Mouse (Mus musculus) embryo, embryonic 9.5 days (tissue): ENCODE measurements around the gene Gemin6.
"Not testable (repeated sequence)": the region's sequence is repeated elsewhere in the genome, so short reads cannot be mapped to it uniquely, and the experiment has no call there.

Source experiments
- DNase-seq: peaks from one replicate; pipeline ENCODE4 v3.0.0-alpha.2; 2017; ENCODE audit errors: extremely low spot score

Gemin6 gene

GRCm38 (mm10) chr17:80234376-80234775 lies 10.1 kb downstream of the Gemin6 start:
- no peak for DNase-seq

- DNase-seq = no peak
Measured at GRCm38 (mm10) chr17:80235477-80235876, 11.2 kb downstream of the Gemin6 start.

- no peak for DNase-seq
Measured at GRCm38 (mm10) chr17:80236805-80237204, 12.6 kb downstream of the Gemin6 start.

DNA sequence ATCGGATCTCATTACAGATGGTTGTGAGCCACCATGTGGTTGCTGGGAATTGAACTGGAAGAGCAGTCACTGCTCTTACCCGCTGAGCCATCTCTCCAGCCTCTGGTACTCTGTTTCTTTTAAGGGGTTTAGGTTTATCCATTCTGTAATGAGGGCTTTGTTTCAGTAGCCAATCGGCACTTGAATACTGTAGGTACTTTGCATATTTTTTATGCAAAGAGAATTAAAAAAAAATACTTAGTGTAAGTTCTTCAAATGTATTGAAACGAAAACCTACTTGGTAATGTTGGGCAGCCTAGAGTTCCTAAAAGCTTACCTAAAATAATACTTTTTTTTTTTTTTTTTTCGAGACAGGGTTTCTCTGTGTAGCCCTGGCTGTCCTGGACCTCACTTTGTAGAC lies 13.2 kb downstream of the Gemin6 start:
- no peak for DNase-seq

DNA sequence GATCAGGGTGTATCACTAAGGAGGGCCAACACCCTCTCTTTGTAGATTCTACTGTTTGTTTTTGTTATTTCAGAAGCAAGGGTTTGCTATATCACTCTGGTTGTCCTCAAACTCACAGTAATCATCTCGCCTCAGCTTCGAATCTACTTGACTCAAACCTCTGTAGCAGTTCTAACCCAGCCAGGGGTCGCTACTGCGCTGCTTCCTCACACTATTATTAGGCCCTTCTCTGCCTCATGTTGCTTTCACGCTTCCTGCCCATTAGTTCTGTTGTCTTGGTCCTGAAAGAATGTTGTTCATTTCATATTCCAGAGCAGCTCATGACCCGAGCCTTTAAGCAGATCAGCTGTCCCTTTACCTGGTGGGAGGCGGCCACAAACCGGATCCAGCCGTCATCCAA lies 17.4 kb downstream of the Gemin6 start:
- DNase-seq = no peak

- DNase-seq = peak; percentile 31
Measured at GRCm38 (mm10) chr17:80243116-80243515, 18.9 kb downstream of the Gemin6 start.

DNA sequence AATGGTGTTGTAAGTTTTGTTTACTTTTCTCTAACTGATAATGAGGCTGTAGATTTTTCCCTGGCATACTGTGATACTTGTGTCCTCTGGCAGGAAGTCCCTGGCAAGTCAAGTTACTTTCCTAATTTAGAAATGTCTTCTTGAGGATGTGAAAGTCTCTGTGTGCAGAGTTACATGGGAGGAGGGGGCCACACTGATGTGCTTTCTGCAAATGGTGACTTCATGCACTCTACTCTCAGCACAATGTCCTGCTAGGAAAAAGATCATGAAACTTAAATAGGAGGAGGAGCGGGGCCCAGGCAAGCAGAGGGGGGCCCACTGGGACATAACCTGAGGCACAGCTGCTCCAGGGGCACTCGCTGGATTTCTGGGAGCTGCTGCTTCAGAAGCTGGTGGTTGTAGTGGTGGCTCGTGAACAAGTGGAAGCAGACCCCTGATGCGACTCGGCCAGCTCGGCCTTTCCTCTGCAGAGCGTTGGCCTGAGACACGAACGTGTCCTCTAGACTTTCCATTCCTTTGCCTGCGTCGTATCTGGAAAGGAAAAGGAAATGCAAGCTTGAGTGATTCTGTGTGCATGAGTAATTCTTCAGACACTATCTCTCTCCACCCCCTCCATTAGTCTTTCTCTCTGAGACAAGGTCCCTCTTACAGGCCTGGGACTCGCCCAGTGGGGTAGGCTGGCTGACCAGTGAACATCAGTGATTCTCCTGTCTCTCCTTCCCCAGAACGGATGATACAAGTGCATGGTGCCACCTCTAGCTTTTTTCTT lies 28.7 kb downstream of the Gemin6 start:
- no peak for DNase-seq

DNA sequence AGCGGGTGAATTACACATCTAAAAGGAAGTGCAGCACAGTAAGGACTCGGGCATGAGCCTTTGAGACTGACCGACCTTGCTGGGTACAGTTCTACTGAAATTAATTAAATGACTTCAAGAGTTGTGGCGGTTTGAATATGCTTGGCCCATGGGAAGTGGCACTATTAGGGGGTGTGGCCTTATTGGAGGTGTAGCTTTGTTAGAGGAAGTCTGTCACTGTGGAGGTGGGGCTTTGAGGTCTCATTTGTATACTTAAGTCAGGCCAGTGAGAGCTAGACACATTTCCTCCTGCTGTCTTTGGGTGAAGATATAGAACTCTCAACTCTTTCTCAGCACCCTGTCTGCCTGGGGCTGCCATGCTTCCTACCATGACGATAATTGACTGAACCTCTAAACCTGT lies 30.2 kb downstream of the Gemin6 start:
- DNase-seq = no peak

GRCm38 (mm10) chr17:80255208-80255607 lies 31.0 kb downstream of the Gemin6 start:
- peak; percentile 33 for DNase-seq

DNA sequence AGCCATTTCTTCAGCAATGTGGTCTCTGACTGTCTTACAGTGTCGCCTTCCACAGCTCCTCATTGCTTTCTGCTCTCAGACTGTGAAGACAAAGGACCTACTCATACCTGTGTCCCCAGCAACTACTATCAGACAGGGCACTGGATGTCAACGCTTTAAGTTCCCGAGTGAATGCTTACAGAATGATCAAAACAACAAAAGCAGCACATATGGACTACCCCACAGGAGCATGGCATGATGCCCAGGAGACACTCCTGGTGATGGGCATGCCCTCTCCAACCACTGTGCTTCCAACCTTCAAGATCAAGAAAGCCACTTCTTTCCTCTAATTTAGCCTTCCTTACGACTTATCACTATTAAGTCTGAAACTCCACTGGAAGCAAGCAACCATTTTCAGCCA lies 42.8 kb downstream of the Gemin6 start:
- DNase-seq = no peak

- DNase-seq = no peak
Measured at GRCm38 (mm10) chr17:80268151-80268550, 43.9 kb downstream of the Gemin6 start.

- DNase-seq = not testable (repeated sequence)
Measured at GRCm38 (mm10) chr17:80270622-80271021, 46.4 kb downstream of the Gemin6 start.
